28 mouse cellular contexts compared by ENCODE assay signal in the genomic region with DNA sequence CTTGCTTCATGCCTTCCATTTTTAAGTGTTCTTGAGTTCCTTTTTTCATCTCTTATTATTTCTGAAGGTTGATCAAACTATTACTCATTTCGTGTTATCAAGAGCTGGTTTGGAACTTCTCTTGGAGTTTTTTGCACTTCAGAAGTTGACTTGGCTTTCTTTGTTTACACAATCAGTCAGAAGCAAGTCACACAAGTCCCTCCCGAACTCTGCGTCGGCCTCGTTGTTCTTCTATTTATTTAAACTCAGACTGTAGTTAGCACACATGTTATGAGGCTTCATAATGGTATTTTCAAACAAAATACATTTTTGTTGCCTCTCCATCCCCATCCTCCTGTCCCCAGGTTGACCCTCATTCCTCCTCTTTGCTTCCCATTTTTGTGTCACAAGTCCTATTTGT. TPM values are rescaled to one million over a fixed set of nuclear protein-coding genes. Genes with fewer than 3 reads are reported as not detected.
DNase-seq lines count a peak whose midpoint lies in the region; ATAC-seq and TF ChIP-seq lines count a peak whose summit lies in the region.
"Had no signal": no experiment of that assay in that cellular context is flagged by ENCODE, and none has a peak within 500 bp of the region (broad histone marks: within the 10 kb centered on the region; RNA-seq: fewer than 3 reads in every experiment).

No protein-coding gene starts in this region.

- WGBS in lung, embryonic 14.5 days: 13% methylated on average over 5 of the region's 5 CpGs

- no peak overlapping the region for H3K27ac ChIP-seq in lung, embryonic 14.5 days (ENCODE audit: low read depth)
- H3K27ac ChIP-seq: embryonic facial prominence, embryonic 13.5 days; embryonic facial prominence, embryonic 15.5 days; forebrain, embryonic 10.5 days; forebrain, embryonic 12.5 days had no signal

- peak; percentile 35; the same call in 1 of the 2 replicates for ATAC-seq in lung, embryonic 14.5 days (ENCODE audit: insufficient read depth)
- ATAC-seq: activated CD4-positive, CD25-positive, alpha-beta regulatory T cell, adult 4 months; CD4-positive, CD25-positive, alpha-beta regulatory T cell, adult 4 months; forebrain, embryonic 14.5 days; forebrain, embryonic 16.5 days; Patski had no signal

- TF ChIP-seq CTCF in lung, embryonic 14.5 days (IDR thresholded peaks at IDR 0.05; ENCODE audit: low read depth): no peak

- H3K4me1 ChIP-seq in lung, embryonic 14.5 days (ENCODE audit: insufficient read depth): peaks cover 4% of the 10 kb centered on the region; the same call in 1 of the 2 replicates
- H3K4me1 ChIP-seq: embryonic facial prominence, embryonic 13.5 days; embryonic facial prominence, embryonic 15.5 days; forebrain, embryonic 10.5 days; forebrain, embryonic 12.5 days had no signal

- no peaks in the 10 kb centered on the region for H3K9me3 ChIP-seq in lung, embryonic 14.5 days (ENCODE audit: low read depth, low read length)
- H3K9me3 ChIP-seq: embryonic facial prominence, embryonic 13.5 days; embryonic facial prominence, embryonic 15.5 days; forebrain, embryonic 10.5 days; forebrain, embryonic 12.5 days; G1E had no signal

- H3K36me3 ChIP-seq in lung, embryonic 14.5 days (ENCODE audit: insufficient read depth): no peaks in the 10 kb centered on the region
- H3K36me3 ChIP-seq: embryonic facial prominence, embryonic 13.5 days; embryonic facial prominence, embryonic 15.5 days; forebrain, embryonic 10.5 days; forebrain, embryonic 12.5 days; G1E had no signal

- DNase-seq in lung, embryonic 14.5 days: peak; percentile 49
- no peak for DNase-seq in lung, postnatal 10 days
- peak; percentile 2 for DNase-seq in lung, postnatal 14 days
- no peak for DNase-seq in lung, postnatal 4 days
- DNase-seq in urinary bladder, postnatal 36 days (ENCODE audit: low spot score in 2 of 2): peak; percentile 14 to 29
- no peak for DNase-seq in urinary bladder, postnatal 10 days (ENCODE audit: low spot score)
- DNase-seq: adrenal gland, adult 8-10 months; adrenal gland, postnatal 14 days; adrenal gland, postnatal 36 days; B cell, adult 2 months; cerebellum, adult 11-12 months; cerebellum, adult 2 months; cerebellum, adult 9-10 months; cerebellum, postnatal 10 days; cerebellum, postnatal 25 days; embryo, embryonic 11 days had no signal

- H3K9ac ChIP-seq in lung, embryonic 14.5 days: no peak overlapping the region
- H3K9ac ChIP-seq: embryonic facial prominence, embryonic 13.5 days; embryonic facial prominence, embryonic 15.5 days; forebrain, embryonic 12.5 days had no signal

- no peaks in the 10 kb centered on the region for H3K27me3 ChIP-seq in lung, embryonic 14.5 days (ENCODE audit: insufficient read depth, low read length)
- H3K27me3 ChIP-seq: CH12.LX; embryonic facial prominence, embryonic 13.5 days; embryonic facial prominence, embryonic 15.5 days; forebrain, embryonic 12.5 days; Patski had no signal

- no peak overlapping the region for H3K4me3 ChIP-seq in lung, embryonic 14.5 days (ENCODE audit: low read depth, low read length)
- H3K4me3 ChIP-seq: embryonic facial prominence, embryonic 13.5 days; embryonic facial prominence, embryonic 15.5 days; erythroblast, embryonic 14.5 days; forebrain, embryonic 10.5 days; forebrain, embryonic 12.5 days had no signal

- no peak overlapping the region for H3K4me2 ChIP-seq in lung, embryonic 14.5 days
- H3K4me2 ChIP-seq: embryonic facial prominence, embryonic 13.5 days; embryonic facial prominence, embryonic 15.5 days; forebrain, embryonic 12.5 days had no signal

RNA-seq across cellular contexts. Expression of gene Adgrg6, which starts 55.6 kb away (rescaled TPM):
- polyA plus RNA-seq in lung, embryonic 14.5 days (2014; fragmentation: Nextera tagmentation; extraction: Ambion mirVana): 22.9 and 26.2 TPM in 2 replicates
- polyA plus RNA-seq: activated CD4-positive, CD25-positive, alpha-beta regulatory T cell, adult 4 months; CD4-positive, CD25-positive, alpha-beta regulatory T cell, adult 4 months; G1E had no signal

Comparison
In these comparisons a context has a peak if more than half of its experiments do, and no peak if none do; other contexts are left out.
1. DNase-seq: peak in lung, embryonic 14.5 days (single experiment), lung, postnatal 14 days (single experiment) and urinary bladder, postnatal 36 days (2 of 2); none in lung, postnatal 10 days (single experiment), lung, postnatal 4 days (0 of 2) and urinary bladder, postnatal 10 days (single experiment).